Mouse (Mus musculus) CH12.LX (cell line): ENCODE results near the gene Kansl1l. TPM values are rescaled to one million over a fixed set of nuclear protein-coding genes. Genes with fewer than 3 reads are reported as not detected.

Source experiments
- DNase-seq: peaks from one replicate; pipeline ENCODE4 v3.0.0-alpha.2; 2013; ENCODE audit errors: extremely low read depth
- H3K27ac ChIP-seq: 2 replicates; pipeline ENCODE4 v1.5.1; 2012; ENCODE audit warnings: low read depth, mild to moderate bottlenecking, control low read depth, moderate library complexity; ENCODE audit not compliant: insufficient read depth
- H3K27me3 ChIP-seq: replicated peaks from 2 replicates; pipeline ENCODE3; 2012; ENCODE audit warnings: inconsistent platforms
- H3K36me3 ChIP-seq, 2 experiments: replicated peaks in 1 of 2; 2 replicates each; pipeline versions ENCODE3 to v1.6.1; 2012; ENCODE audit warnings: inconsistent platforms in 1 of 2, low read length in 1 of 2, mild to moderate bottlenecking in 1 of 2, mixed read lengths in 1 of 2, moderate library complexity in 1 of 2; ENCODE audit not compliant: control insufficient read depth in 1 of 2, insufficient read depth in 1 of 2
- H3K4me1 ChIP-seq, 2 experiments: 2 replicates each; pipeline ENCODE4 v1.6.1; 2012; ENCODE audit warnings: inconsistent platforms in 1 of 2, moderate library complexity in 1 of 2; ENCODE audit not compliant: insufficient read depth in 2 of 2, control insufficient read depth in 1 of 2
- H3K4me2 ChIP-seq: 2 replicates; pipeline ENCODE4 v1.6.1; 2012; ENCODE audit warnings: low read depth, mild to moderate bottlenecking, control low read depth; ENCODE audit not compliant: poor library complexity, insufficient read depth, severe bottlenecking
- H3K4me3 ChIP-seq, 3 experiments: fragments of 150-350 bp in 1 of 3; sonication (generic) in 1 of 3; replicated peaks in 1 of 3; 2 replicates each; pipeline versions ENCODE3 to v1.5.1; 2011 to 2012; ENCODE audit warnings: low read depth in 2 of 3, low read length in 2 of 3, mild to moderate bottlenecking in 2 of 3, moderate library complexity in 2 of 3, control low read depth in 1 of 3, improper control_type of control experiment in 1 of 3, inconsistent platforms in 1 of 3, mixed read lengths in 1 of 3; ENCODE audit not compliant: poor library complexity in 1 of 3
- H3K79me2 ChIP-seq: replicated peaks from 2 replicates; pipeline ENCODE4 v1.6.1; 2012; ENCODE audit warnings: mild to moderate bottlenecking, moderate library complexity; ENCODE audit not compliant: control insufficient read depth, poor library complexity, insufficient read depth, severe bottlenecking; ENCODE audit errors: extremely low read depth
- H3K9ac ChIP-seq: 2 replicates; pipeline ENCODE4 v1.6.1; 2012; ENCODE audit warnings: low read depth, mild to moderate bottlenecking, control low read depth, moderate library complexity; ENCODE audit not compliant: insufficient read depth
- H3K9me3 ChIP-seq: replicated peaks from 2 replicates; pipeline ENCODE3; 2012; ENCODE audit warnings: low read length, inconsistent platforms, mixed read lengths
- BHLHE40 ChIP-seq: IDR thresholded peaks from 2 replicates; pipeline ENCODE4 v1.6.1; 2011; ENCODE audit warnings: mild to moderate bottlenecking, low read depth, low read length, improper control_type of control experiment
- CHD1 ChIP-seq: IDR thresholded peaks from 2 replicates; pipeline ENCODE4 v1.6.1; 2012; ENCODE audit warnings: low read depth, low read length, improper control_type of control experiment, inconsistent platforms
- CHD2 ChIP-seq: IDR thresholded peaks from 2 replicates; pipeline ENCODE4 v1.6.1; 2011; ENCODE audit warnings: low read length, improper control_type of control experiment
- CTCF ChIP-seq, 2 experiments: IDR thresholded peaks in 1 of 2; conservative IDR thresholded peaks in 1 of 2; 2 replicates each; pipeline ENCODE4 v1.5.1; 2011 to 2012; ENCODE audit warnings: low read depth in 2 of 2, low read length in 2 of 2, improper control_type of control experiment in 1 of 2, inconsistent platforms in 1 of 2, mild to moderate bottlenecking in 1 of 2, moderate library complexity in 1 of 2
- E2F4 ChIP-seq: IDR thresholded peaks from 2 replicates; pipeline ENCODE4 v1.6.1; 2011; ENCODE audit warnings: low read depth, low read length, improper control_type of control experiment; ENCODE audit not compliant: insufficient replicate concordance
- ELF1 ChIP-seq: IDR thresholded peaks from 2 replicates; pipeline ENCODE4 v1.6.1; 2014; ENCODE audit warnings: low read depth, mild to moderate bottlenecking, inconsistent platforms, low read length, improper control_type of control experiment
- EP300 ChIP-seq: IDR thresholded peaks from 2 replicates; pipeline ENCODE4 v1.6.1; 2011; ENCODE audit warnings: low read length, improper control_type of control experiment
- ETS1 ChIP-seq: conservative IDR thresholded peaks from 2 replicates; pipeline ENCODE4 v1.6.1; 2012; ENCODE audit warnings: low read depth, mild to moderate bottlenecking, inconsistent platforms, low read length, improper control_type of control experiment, moderate library complexity
- HCFC1 ChIP-seq: IDR thresholded peaks from 2 replicates; pipeline ENCODE4 v1.6.1; 2012; ENCODE audit warnings: low read depth, mild to moderate bottlenecking, inconsistent platforms, low read length, improper control_type of control experiment
- JUND ChIP-seq: conservative IDR thresholded peaks from 2 replicates; pipeline ENCODE4 v1.6.1; 2011; ENCODE audit warnings: low read depth, low read length, improper control_type of control experiment
- KAT2A ChIP-seq: IDR thresholded peaks from 2 replicates; pipeline ENCODE4 v1.6.1; 2012; ENCODE audit warnings: low read length, improper control_type of control experiment, inconsistent platforms; ENCODE audit not compliant: insufficient replicate concordance
- MAX ChIP-seq: IDR thresholded peaks from 2 replicates; pipeline ENCODE4 v1.6.1; 2011; ENCODE audit warnings: low read length, improper control_type of control experiment
- MAZ ChIP-seq: IDR thresholded peaks from 2 replicates; pipeline ENCODE4 v1.6.1; 2012; ENCODE audit warnings: low read depth, mild to moderate bottlenecking, inconsistent platforms, low read length, improper control_type of control experiment, moderate library complexity
- NRF1 ChIP-seq: IDR thresholded peaks from 2 replicates; pipeline ENCODE4 v1.6.1; 2014; ENCODE audit warnings: low read depth, mild to moderate bottlenecking, inconsistent platforms, low read length, improper control_type of control experiment, moderate library complexity
- PAX5 ChIP-seq: IDR thresholded peaks from 2 replicates; pipeline ENCODE4 v1.6.1; 2012; ENCODE audit warnings: low read length, inconsistent platforms, mixed read lengths
- POLR2A ChIP-seq: IDR thresholded peaks from 2 replicates; pipeline ENCODE4 v1.6.1; 2011; ENCODE audit warnings: low read depth, mild to moderate bottlenecking, improper control_type of control experiment, low read length
- POLR2AphosphoS2 ChIP-seq: IDR thresholded peaks from 2 replicates; pipeline ENCODE4 v1.6.1; 2011; ENCODE audit warnings: low read depth, low read length, improper control_type of control experiment
- RAD21 ChIP-seq: IDR thresholded peaks from 2 replicates; pipeline ENCODE4 v1.6.1; 2011; ENCODE audit warnings: low read depth, mild to moderate bottlenecking, low read length, improper control_type of control experiment, moderate library complexity
- RCOR1 ChIP-seq: conservative IDR thresholded peaks from 2 replicates; pipeline ENCODE4 v1.6.1; 2012; ENCODE audit warnings: low read depth, mild to moderate bottlenecking, inconsistent platforms, low read length, improper control_type of control experiment
- TBP ChIP-seq: conservative IDR thresholded peaks from 2 replicates; pipeline ENCODE4 v1.6.1; 2011; ENCODE audit warnings: low read depth, low read length, improper control_type of control experiment
- TCF12 ChIP-seq: IDR thresholded peaks from 2 replicates; pipeline ENCODE4 v1.6.1; 2014; ENCODE audit warnings: low read depth, mild to moderate bottlenecking, inconsistent platforms, low read length, improper control_type of control experiment
- UBTF ChIP-seq: IDR thresholded peaks from 2 replicates; pipeline ENCODE4 v1.6.1; 2012; ENCODE audit warnings: low read depth, mild to moderate bottlenecking, inconsistent platforms, low read length, improper control_type of control experiment, moderate library complexity
- USF1 ChIP-seq: IDR thresholded peaks from 2 replicates; pipeline ENCODE4 v1.6.1; 2014; ENCODE audit warnings: low read depth, mild to moderate bottlenecking, inconsistent platforms, low read length, improper control_type of control experiment
- ZC3H11A ChIP-seq: IDR thresholded peaks from 2 replicates; pipeline ENCODE4 v1.6.1; 2012; ENCODE audit warnings: low read depth, mild to moderate bottlenecking, inconsistent platforms, low read length, improper control_type of control experiment
- ZKSCAN1 ChIP-seq: IDR thresholded peaks from 2 replicates; pipeline ENCODE4 v1.6.1; 2012; ENCODE audit warnings: low read depth, inconsistent platforms, low read length, improper control_type of control experiment, borderline replicate concordance
- ZNF384 ChIP-seq: IDR thresholded peaks from 2 replicates; pipeline ENCODE4 v1.6.1; 2012; ENCODE audit warnings: low read depth, low read length, improper control_type of control experiment, inconsistent platforms
- dilution Hi-C: fragments of 300-500 bp; cut with MboI; formaldehyde crosslinking; loops from 2 replicates; pipeline ENCODE4 v1.14.3; 2020; ENCODE audit warnings: low sequenced_read_pairs; ENCODE audit not compliant: extremely low pct_unique_long_range_greater_than_20kb, extremely low pct_ligation_motif_present
- in situ Hi-C: fragments of 300-500 bp; cut with MboI; formaldehyde crosslinking; loops from 3 replicates; pipeline ENCODE4 v1.14.3; 2019; ENCODE audit warnings: low sequenced_read_pairs, low pct_ligation_motif_present, low pct_unique_long_range_greater_than_20kb, mixed read lengths
- polyA plus RNA-seq: library from polyadenylated mRNA; unstranded; fragments of >175 nt; gene quantifications from 2 replicates; pipeline ENCODE4 v1.2.1, GENCODE M21; 2012; ENCODE audit warnings: low read depth; ENCODE audit not compliant: insufficient read length
- total RNA-seq, 2 experiments: library from RNA; depleted of rRNA; stranded (reverse); fragments of 300-350 nt in 1 of 2; fragments of >200 nt in 1 of 2; gene quantifications; 2 replicates each; pipeline ENCODE4 v1.2.3; 2012 to 2014

The Kansl1l gene
- total and polyA plus RNA-seq, 3 experiments: 2.8 to 6.0 (median 3.5) TPM

DNA sequence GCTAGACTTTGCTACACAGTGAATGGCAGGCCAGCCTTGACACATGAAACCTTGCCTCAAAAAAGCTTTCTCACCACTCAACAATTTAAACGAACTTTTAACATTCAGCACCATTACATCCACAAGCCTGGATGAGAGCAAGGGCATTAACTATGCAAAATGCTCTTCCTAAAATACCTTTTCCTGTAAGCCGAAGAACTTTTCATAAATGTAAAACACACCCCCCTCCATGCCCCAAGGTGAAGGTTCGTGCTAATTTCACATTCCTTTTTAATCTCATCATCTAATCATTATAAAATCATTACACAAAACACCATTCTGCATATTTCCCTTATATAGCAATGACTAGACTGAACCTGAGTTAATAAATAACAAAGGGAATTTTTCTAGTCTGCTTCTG lies 19.8 kb upstream of the Kansl1l start:
- Histone ChIP-seq H3K27me3 (no peaks in the 10 kb centered on the region), H3K4me2 (no peak overlapping the region), H3K27ac (no peak overlapping the region), H3K4me1 (peaks cover 0 to 29% of the 10 kb centered on the region in 2 experiments; a peak in 2 of 4 replicates), H3K4me3 (no peak overlapping the region), H3K79me2 (no peaks in the 10 kb centered on the region), H3K36me3 (peaks cover 34 to 53% of the 10 kb centered on the region in 2 experiments), H3K9ac (no peak overlapping the region), H3K9me3 (no peaks in the 10 kb centered on the region)
- no peak for TF ChIP-seq NRF1
- TF ChIP-seq UBTF: no peak
- no peak for TF ChIP-seq ZKSCAN1
- TF ChIP-seq USF1: no peak
- no peak for TF ChIP-seq RCOR1
- no peak for TF ChIP-seq MAZ
- no peak for TF ChIP-seq ELF1
- TF ChIP-seq CTCF (conservative IDR thresholded peaks at IDR 0.05 in 1 of 2, IDR thresholded peaks at IDR 0.05 in 1 of 2; ENCODE audit: low read depth in 2 of 2, low read length in 2 of 2): no peak
- TF ChIP-seq CHD1: no peak
- no peak for TF ChIP-seq EP300
- TF ChIP-seq MAX: no peak
- TF ChIP-seq E2F4: no peak
- no peak for TF ChIP-seq PAX5
- TF ChIP-seq JUND: no peak
- TF ChIP-seq ETS1: no peak
- TF ChIP-seq HCFC1: no peak
- no peak for TF ChIP-seq POLR2AphosphoS2
- DNase-seq: no peak
- dilution Hi-C loops (no loop called here), in situ Hi-C loops (no loop called here)

GRCm38 (mm10) chr1:66832636-66833165 lies 15.3 kb upstream of the Kansl1l start:
- in situ Hi-C loops: no loop called here
- Histone ChIP-seq H3K9me3 (no peaks in the 10 kb centered on the region), H3K79me2 (no peaks in the 10 kb centered on the region), H3K9ac (no peak overlapping the region), H3K27me3 (no peaks in the 10 kb centered on the region), H3K27ac (no peak overlapping the region), H3K4me1 (peaks cover 0 to 15% of the 10 kb centered on the region in 2 experiments; a peak in 2 of 4 replicates), H3K4me3 (no peak overlapping the region), H3K4me2 (no peak overlapping the region), H3K36me3 (peaks cover 24 to 51% of the 10 kb centered on the region in 2 experiments)
- dilution Hi-C loops: no loop called here
- DNase-seq: no peak
- TF ChIP-seq BHLHE40 (no peak), MAZ (no peak), POLR2A (no peak), ZNF384 (no peak), TCF12 (no peak), PAX5 (no peak), ELF1 (no peak), ZC3H11A (no peak), CHD2 (no peak), KAT2A (no peak), RAD21 (no peak), E2F4 (no peak), MAX (no peak), ZKSCAN1 (no peak), TBP (no peak), ETS1 (no peak)
